ENCODE assay signal across 14 mouse cellular contexts in the genomic region with DNA sequence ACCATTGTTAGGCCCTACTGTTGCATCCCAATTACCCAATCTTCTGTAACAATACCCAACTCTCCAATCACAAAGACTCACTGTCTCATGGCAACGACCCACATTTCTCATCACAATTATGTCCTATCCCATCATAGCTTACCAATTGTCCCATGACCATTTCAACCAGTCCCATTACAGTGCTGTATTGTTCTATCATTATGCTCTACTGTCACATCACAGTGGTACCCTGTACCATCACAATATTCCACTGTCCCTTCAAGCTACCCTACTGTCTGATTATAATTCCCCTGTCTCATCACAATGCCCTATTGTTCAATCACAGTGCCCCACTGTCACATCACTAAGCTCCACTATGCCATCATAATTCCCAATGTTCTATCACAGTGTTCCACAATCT.
"Had no signal": no experiment of that assay in that cellular context is flagged by ENCODE, and none has a peak within 500 bp of the region (broad histone marks: within the 10 kb centered on the region; RNA-seq: fewer than 3 reads in every experiment).

No protein-coding gene starts in this region.

- H3K27me3 ChIP-seq: neural tube, embryonic 12.5 days; neural tube, embryonic 13.5 days; stomach, embryonic 15.5 days had no signal

- H3K9ac ChIP-seq: neural tube, embryonic 12.5 days; neural tube, embryonic 13.5 days; stomach, embryonic 15.5 days had no signal

- H3K4me3 ChIP-seq: neural tube, embryonic 12.5 days; neural tube, embryonic 13.5 days; stomach, embryonic 15.5 days had no signal

- H3K4me1 ChIP-seq: neural tube, embryonic 12.5 days; neural tube, embryonic 13.5 days; stomach, embryonic 15.5 days had no signal

- H3K27ac ChIP-seq: neural tube, embryonic 12.5 days; neural tube, embryonic 13.5 days; stomach, embryonic 15.5 days; stomach, postnatal 0 days had no signal

- H3K4me2 ChIP-seq: neural tube, embryonic 12.5 days; neural tube, embryonic 13.5 days; stomach, embryonic 15.5 days had no signal

- DNase-seq: right cerebral cortex, adult 18-20 months; right cerebral cortex, postnatal 25 days; right cerebral cortex, postnatal 4 days; spleen, adult 18-20 months; thymus, adult 18-20 months; thymus, adult 2 months; thymus, postnatal 14 days; thymus, postnatal 25 days; thymus, postnatal 36 days; thymus, postnatal 4 days had no signal

- H3K9me3 ChIP-seq: neural tube, embryonic 13.5 days; stomach, embryonic 15.5 days had no signal

- H3K36me3 ChIP-seq: neural tube, embryonic 12.5 days; neural tube, embryonic 13.5 days; stomach, embryonic 15.5 days had no signal
